Mouse (Mus musculus) lung, postnatal 0 days (tissue): ENCODE data around the gene Reep6. TPM values are rescaled to one million over a fixed set of nuclear protein-coding genes. Genes with fewer than 3 reads are reported as not detected.
A peak's percentile ranks its signal among the peaks of the same experiment; 100 is the strongest.

Source experiments
- ATAC-seq: fragments of 200-750 bp; cut with Nextera tagmentation; 2 replicates; pipeline ENCODE4 v1.8.0; 2017; ENCODE audit warnings: moderate library complexity
- DNase-seq: peaks from one replicate; pipeline ENCODE4 v3.0.0-alpha.2; 2016; ENCODE audit warnings: low spot score
- H3K27ac ChIP-seq: fragments of 300-500 bp; sonication (generic); 2 replicates; pipeline ENCODE4 v1.5.1; 2014; ENCODE audit warnings: antibody characterized with exemption, mild to moderate bottlenecking, low read length, mixed read lengths
- H3K27me3 ChIP-seq: fragments of 300-500 bp; sonication (generic); replicated peaks from 2 replicates; pipeline ENCODE4 v1.6.1; 2014; ENCODE audit warnings: low read length, mixed read lengths; ENCODE audit not compliant: insufficient read depth
- H3K36me3 ChIP-seq: fragments of 300-500 bp; sonication (generic); 2 replicates; pipeline ENCODE4 v1.6.1; 2014; ENCODE audit warnings: low read length, mixed read lengths; ENCODE audit not compliant: insufficient read depth
- H3K4me1 ChIP-seq: fragments of 300-500 bp; sonication (generic); 2 replicates; pipeline ENCODE4 v1.6.1; 2014; ENCODE audit warnings: antibody characterized with exemption, low read depth, low read length, mixed read lengths; ENCODE audit not compliant: insufficient read depth
- H3K4me2 ChIP-seq: fragments of 300-500 bp; sonication (generic); replicated peaks from 2 replicates; pipeline ENCODE4 v1.6.1; 2014; ENCODE audit warnings: low read depth, mild to moderate bottlenecking, low read length, moderate library complexity, mixed read lengths
- H3K4me3 ChIP-seq: fragments of 300-500 bp; sonication (generic); 2 replicates; pipeline ENCODE4 v1.5.1; 2014; ENCODE audit warnings: low read depth, low read length
- H3K9ac ChIP-seq: fragments of 300-500 bp; sonication (generic); replicated peaks from 2 replicates; pipeline ENCODE4 v1.6.1; 2014; ENCODE audit warnings: low read depth, mild to moderate bottlenecking
- H3K9me3 ChIP-seq: fragments of 300-500 bp; sonication (generic); 2 replicates; pipeline ENCODE4 v1.6.1; 2016; ENCODE audit warnings: low read length, mixed read lengths
- CTCF ChIP-seq: IDR thresholded peaks from 2 replicates; pipeline ENCODE4 v1.5.1; 2016; ENCODE audit warnings: antibody characterized with exemption, mild to moderate bottlenecking
- EP300 ChIP-seq: IDR thresholded peaks from 2 replicates; pipeline ENCODE4 v1.6.1; 2016; ENCODE audit warnings: antibody characterized with exemption, mild to moderate bottlenecking, control low read depth
- WGBS: fragments of 180-500 bp; shearing (Covaris S2); extraction: QIAGEN DNeasy Blood & Tissue Kit; methylation state at CpG from one replicate; pipeline ENCODE4 v1.1.7; 2014; 5-methylcytosine and 5-hydroxymethylcytosine counted together
- polyA plus RNA-seq: library from polyadenylated mRNA; unstranded; fragments of >200 nt; fragmentation: Nextera tagmentation; extraction: Ambion mirVana; gene quantifications from 2 replicates; pipeline ENCODE4 v1.2.1, GENCODE M21; 2015

The Reep6 gene
- polyA plus RNA-seq, 1 experiment from 2014 or later = 17.6 TPM

DNA sequence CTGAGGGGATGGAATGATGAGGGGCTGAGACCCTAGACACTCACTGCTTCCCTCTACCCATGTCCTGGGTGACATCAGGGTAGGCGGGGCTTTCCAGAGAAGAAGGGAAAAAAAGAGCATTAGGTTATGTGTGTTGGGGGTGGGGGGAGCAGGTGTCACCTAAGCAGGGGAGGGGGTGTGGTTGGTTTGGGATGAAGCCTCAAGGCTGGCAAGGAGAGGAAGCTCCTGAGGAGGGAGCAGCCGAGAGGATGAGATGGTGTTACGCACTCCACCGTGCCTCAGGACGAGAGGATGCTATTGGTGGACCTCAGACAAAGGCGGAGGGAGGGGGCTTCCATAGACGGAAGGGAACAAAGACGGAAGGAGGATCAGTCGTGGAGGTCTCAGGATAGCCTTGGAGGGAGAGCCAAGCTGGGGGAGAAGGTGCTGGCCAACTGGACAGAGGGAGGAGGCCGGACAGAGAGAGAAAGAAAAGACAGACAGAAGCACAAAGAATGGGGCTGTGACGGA lies 29.0 kb upstream of the Reep6 start:
- no peak overlapping the region for H3K4me3 ChIP-seq
- H3K9ac ChIP-seq = no peak overlapping the region
- WGBS = 37% methylated on average over 11 of the region's 11 CpGs
- peaks cover 41% of the 10 kb centered on the region for H3K27me3 ChIP-seq
- no peak overlapping the region for H3K4me2 ChIP-seq
- H3K27ac ChIP-seq = no peak overlapping the region
- DNase-seq = no peak
- H3K4me1 ChIP-seq = peaks cover 8% of the 10 kb centered on the region; the same call in 1 of the 2 replicates
- TF ChIP-seq EP300 = no peak
- no peak for TF ChIP-seq CTCF
- H3K9me3 ChIP-seq = no peaks in the 10 kb centered on the region
- no peaks in the 10 kb centered on the region for H3K36me3 ChIP-seq
- ATAC-seq = no peak

DNA sequence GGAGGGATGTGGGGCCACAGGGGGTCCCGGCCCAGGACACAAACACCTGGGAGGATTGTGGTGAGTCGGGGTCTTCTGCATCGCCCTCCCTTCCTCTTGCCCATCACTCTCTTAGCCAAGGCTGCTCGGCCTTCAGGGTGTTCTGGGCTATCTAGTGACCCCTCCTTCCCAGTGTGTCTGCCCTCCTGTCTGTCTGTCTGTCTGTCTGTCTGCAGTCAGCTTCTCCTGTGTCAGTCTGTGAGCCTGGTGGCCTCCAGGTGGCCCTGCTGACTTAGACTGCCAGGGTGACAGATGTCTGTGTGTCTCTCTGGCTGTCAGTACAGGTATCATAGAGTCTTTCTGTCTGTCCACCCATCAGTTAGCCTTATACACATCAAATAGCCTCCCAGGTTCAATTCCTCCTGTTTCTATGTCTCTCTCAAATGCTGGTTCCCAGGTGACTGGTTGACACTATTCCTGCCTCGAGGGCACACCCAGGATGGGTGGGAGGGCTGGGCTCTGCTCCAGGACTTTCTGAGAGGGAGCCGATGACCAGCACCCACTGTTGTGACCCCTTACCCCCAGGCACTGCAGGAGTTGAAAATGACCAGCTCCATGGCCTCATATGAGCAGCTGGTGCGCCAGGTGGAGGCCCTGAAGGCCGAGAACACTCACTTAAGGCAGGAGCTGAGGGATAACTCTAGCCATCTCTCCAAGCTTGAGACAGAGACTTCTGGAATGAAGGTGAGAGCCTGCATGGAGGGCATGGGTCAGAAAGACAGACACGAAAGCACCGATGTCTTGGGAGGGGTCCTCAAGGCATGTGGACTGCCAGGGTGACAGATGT lies 28.3 kb upstream of the Reep6 start:
- no peaks in the 10 kb centered on the region for H3K36me3 ChIP-seq
- no peak overlapping the region for H3K9ac ChIP-seq
- peaks cover 5% of the 10 kb centered on the region; the same call in 1 of the 2 replicates for H3K4me1 ChIP-seq
- DNase-seq (peak; percentile 4), ATAC-seq (no peak)
- 77% methylated on average over 10 of the region's 10 CpGs for WGBS
- H3K9me3 ChIP-seq = no peaks in the 10 kb centered on the region
- H3K27ac ChIP-seq = peak overlapping the region; percentile 51; the same call in 1 of the 2 replicates
- H3K4me2 ChIP-seq = no peak overlapping the region
- TF ChIP-seq EP300 = no peak
- no peak for TF ChIP-seq CTCF
- peaks cover 41% of the 10 kb centered on the region for H3K27me3 ChIP-seq
- H3K4me3 ChIP-seq = no peak overlapping the region

DNA sequence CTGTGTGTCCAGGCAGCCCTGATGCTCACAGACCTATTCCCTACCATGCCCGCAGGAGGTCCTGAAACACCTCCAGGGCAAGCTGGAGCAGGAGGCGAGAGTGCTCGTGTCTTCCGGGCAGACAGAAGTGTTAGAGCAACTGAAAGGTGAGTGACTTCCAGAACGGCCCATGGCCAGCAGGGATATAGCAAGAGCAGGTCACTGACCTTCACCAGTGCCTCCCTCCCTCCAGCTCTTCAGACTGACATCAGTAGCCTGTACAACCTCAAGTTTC lies 27.7 kb upstream of the Reep6 start:
- Histone ChIP-seq H3K9me3 (no peaks in the 10 kb centered on the region), H3K4me2 (0 out of 2 replicates have a peak overlapping the region, but pooled peaks have one; percentile 14), H3K4me3 (no peak overlapping the region), H3K4me1 (peaks cover 5% of the 10 kb centered on the region; the same call in 1 of the 2 replicates), H3K9ac (no peak overlapping the region), H3K27me3 (peaks cover 41% of the 10 kb centered on the region), H3K36me3 (no peaks in the 10 kb centered on the region), H3K27ac (peak overlapping the region; percentile 51; the same call in 1 of the 2 replicates)
- TF ChIP-seq CTCF = no peak
- no peak for TF ChIP-seq EP300
- ATAC-seq (no peak), DNase-seq (no peak)
- WGBS = 36% methylated on average over 5 of the region's 5 CpGs

DNA sequence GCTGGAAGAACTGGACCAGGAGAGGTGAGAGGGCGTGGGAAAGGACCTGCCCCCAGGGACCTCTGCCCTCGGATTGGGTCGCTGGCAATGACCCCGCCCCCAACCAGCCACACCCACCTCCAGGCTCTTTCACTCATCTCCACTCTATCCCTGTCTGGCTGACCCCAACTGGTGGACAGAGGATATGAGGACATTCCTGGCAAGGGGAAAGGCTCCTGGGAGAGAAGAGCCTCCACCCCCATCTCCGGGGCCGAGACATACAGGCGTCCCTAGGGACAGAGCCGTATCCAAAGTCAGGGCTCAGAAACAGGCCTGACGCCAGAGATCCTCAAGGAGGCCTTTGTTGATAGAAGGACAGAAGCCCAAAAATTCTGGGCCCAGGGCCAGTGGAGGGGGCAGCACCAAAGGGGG lies 27.3 kb upstream of the Reep6 start:
- H3K9ac ChIP-seq = no peak overlapping the region
- peak overlapping the region; percentile 54 for H3K27ac ChIP-seq
- H3K27me3 ChIP-seq = peaks cover 38% of the 10 kb centered on the region
- DNase-seq (peak; percentile 93), ATAC-seq (peak; percentile 91)
- 5% methylated on average over 9 of the region's 9 CpGs for WGBS
- H3K4me3 ChIP-seq = no peak overlapping the region
- H3K9me3 ChIP-seq = no peaks in the 10 kb centered on the region
- no peak; the same call in 1 of the 2 replicates for TF ChIP-seq CTCF
- peak; percentile 45; the same call in 1 of the 2 replicates for TF ChIP-seq EP300
- H3K36me3 ChIP-seq = no peaks in the 10 kb centered on the region
- H3K4me2 ChIP-seq = 0 out of 2 replicates have a peak overlapping the region, but pooled peaks have one; percentile 14
- peaks cover 5% of the 10 kb centered on the region; the same call in 1 of the 2 replicates for H3K4me1 ChIP-seq

DNA sequence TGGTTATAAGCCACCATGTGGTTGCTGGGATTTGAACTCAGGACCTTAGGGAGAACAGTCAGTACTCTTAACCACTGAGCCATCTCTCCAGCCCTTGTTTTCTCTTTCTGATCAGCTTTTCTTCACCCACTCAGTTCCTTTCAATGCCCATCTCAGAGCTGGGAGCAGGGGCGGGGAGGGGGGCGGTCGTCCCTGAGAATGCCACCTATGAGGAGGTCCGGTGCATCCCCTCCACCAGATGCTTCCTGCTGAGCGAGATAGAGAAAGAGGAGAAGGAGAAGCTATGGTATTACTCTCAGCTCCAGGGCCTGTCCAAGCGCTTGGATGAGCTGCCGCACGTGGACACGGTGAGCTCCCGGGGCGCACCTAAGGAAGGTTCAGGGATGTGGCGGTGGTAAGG lies 25.3 kb upstream of the Reep6 start:
- Histone ChIP-seq H3K4me2 (no peak overlapping the region), H3K9me3 (no peaks in the 10 kb centered on the region), H3K4me1 (peaks cover 5% of the 10 kb centered on the region; the same call in 1 of the 2 replicates), H3K9ac (no peak overlapping the region), H3K36me3 (no peaks in the 10 kb centered on the region), H3K4me3 (no peak overlapping the region), H3K27ac (no peak overlapping the region), H3K27me3 (peaks cover 23% of the 10 kb centered on the region)
- no peak for ATAC-seq
- 20% methylated on average over 12 of the region's 12 CpGs for WGBS
- DNase-seq = no peak
- TF ChIP-seq CTCF (no peak), EP300 (no peak)

DNA sequence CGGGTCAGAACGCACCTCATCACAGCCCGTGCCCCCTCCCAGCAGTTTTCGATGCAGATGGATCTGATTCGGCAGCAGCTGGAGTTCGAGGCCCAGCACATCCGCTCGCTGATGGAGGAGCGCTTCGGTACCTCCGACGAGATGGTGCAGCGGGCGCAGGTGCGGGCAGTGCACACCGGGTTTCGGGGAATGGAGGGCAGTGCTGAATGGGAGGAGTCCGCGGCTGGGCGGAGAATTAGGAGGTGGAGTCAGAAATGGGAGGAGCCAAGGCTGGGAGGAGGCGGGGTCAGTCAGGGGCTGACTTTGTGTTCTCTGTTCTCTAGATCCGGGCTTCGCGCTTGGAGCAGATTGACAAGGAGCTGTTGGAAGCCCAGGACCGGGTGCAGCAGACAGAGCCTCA lies 24.9 kb upstream of the Reep6 start:
- H3K9me3 ChIP-seq = no peaks in the 10 kb centered on the region
- H3K4me1 ChIP-seq = peaks cover 5% of the 10 kb centered on the region; the same call in 1 of the 2 replicates
- no peak for DNase-seq
- WGBS = 8% methylated on average over 25 of the region's 25 CpGs
- H3K27me3 ChIP-seq = peaks cover 19% of the 10 kb centered on the region
- no peak for TF ChIP-seq EP300
- TF ChIP-seq CTCF = no peak
- no peaks in the 10 kb centered on the region for H3K36me3 ChIP-seq
- H3K4me3 ChIP-seq = no peak overlapping the region
- no peak for ATAC-seq
- no peak overlapping the region for H3K27ac ChIP-seq
- H3K9ac ChIP-seq = no peak overlapping the region
- no peak overlapping the region for H3K4me2 ChIP-seq
